Mouse (Mus musculus) retina, postnatal 7 days (tissue): ENCODE data around the gene Sptssb.

Source experiments
- DNase-seq: peaks from one replicate; pipeline ENCODE4 v3.0.0-alpha.2; 2012; ENCODE audit warnings: low read depth, low spot score

Gene Sptssb

DNA sequence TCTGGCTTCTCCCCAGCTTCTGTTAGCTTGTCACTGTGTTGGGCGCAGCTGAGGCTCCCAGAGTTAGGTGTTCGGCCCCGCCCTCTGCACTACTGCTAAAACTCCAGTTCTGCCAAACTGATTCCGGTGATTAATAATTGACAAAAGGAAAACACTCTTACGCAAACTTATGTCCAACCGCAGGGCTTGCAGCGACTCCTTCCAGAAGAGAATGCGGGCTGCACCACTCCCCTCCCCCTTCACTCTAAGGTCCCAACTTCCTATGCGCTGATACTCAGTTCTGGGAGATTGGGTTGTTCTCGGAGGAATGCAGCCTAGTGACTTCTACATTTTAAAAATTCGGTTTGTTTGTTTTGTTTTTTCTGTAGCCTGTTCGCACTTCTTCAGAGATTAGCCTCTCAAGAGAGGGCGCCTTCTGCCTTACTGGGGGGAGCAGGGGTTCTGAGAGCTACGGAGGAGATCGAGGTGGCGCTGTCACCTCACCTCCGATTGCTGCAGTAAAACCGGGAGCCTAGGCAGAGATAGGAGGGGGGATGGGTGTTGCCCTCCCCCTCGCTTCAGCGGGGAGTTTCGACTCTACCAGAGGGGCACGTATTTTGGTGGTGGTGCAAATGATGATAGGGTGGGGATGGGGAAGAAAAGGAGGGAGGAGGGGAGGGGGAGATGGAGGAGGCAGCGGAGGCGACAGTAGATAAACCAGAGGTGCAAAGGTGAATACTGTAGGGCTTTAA is at the start of gene Sptssb:
Gene Sptssb (minus strand): TSS at position 83 of the 731 bp plus-strand sequence.
- DNase-seq: no peak

DNA sequence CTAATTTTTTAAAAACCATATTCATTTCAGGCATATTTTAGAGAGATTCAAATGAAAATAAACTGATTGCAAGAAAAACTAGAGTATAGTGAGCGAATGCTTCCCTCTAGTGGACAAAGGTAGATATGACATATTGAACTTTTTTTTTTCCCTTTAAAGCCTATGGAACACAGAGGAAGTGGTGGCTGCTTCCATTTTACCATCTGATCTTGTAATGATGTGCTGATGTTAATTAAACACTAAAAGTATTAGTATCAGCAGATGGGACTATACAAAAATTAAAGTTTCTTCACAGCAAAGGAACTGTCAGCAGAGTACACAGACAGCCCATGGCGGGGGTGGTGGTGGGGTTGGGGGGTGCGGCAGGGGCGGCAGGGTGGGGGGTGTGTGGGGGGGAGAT is 48.3 kb upstream of the Sptssb start:
- DNase-seq: peak; percentile 25

DNA sequence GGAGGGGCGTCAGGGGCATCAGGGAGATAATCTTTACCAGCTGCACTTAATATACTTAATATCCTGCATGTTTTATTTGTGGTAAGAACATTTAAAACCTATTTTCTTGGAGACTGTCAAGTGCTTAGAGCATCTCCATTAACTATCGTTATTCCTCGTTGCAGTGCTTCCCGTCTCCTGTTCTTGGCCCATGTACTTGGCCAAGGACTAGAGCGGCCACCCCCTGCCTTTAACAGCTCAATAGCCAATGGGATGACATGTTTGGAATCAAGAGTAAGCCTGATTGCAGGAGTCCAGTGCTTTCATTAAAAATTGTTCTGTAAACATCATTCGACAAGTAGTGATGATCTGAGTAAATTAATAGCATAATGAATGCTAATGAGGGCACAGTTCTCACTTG is 47.8 kb upstream of the Sptssb start:
- no peak for DNase-seq

DNA sequence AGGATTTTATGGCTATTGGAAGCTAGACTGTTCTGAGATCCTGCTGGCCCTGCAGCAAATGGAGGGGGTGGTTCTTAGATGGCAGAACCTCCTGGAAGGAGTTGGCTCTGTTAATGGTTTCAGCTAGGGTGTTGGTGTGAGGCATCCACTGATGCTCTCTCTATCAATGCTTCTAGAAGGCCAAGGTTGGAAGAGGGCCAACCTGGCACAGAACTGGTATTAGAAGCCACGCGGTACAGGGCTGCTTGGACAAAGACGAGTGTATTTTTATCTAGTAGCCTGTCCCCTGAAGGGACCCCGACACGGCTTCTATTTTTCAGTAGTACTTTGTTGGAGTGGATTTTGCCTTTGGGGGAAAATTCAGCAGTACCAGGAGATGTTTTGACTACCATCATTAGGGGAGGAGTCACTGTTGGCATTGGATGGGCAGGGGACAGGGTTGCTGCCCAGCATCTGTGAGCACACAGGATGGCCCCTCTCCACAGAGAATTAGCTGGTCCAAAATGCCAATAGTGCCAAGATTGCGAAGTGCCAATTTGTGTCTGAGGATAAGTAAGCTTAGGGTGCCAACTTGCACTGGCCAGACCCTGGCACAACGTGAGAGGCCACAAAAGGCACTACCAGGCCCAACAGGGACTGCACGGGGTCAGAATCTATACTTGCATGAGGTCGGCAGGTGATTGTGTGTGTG is 43.2 kb upstream of the Sptssb start:
- no peak for DNase-seq

DNA sequence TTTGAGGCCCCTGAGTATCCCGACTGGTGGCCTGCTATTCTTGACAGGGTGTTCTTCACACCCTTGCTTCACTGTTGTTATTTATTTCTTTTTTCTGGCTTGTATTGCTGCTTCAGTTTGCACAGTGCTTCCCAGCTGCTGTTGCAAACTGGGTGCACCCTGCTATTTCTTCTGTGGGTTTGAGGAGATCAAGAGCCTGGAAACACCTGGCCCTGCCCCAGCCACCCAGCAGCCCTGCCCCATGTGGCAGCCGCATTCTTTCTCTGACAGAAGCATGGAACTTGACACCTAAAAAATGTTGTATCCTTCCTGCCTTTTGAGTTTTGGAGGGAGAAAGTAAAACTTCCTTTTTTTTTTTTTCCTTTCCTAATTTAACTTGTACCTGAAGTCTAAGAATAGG is 42.6 kb upstream of the Sptssb start:
- DNase-seq: no peak

DNA sequence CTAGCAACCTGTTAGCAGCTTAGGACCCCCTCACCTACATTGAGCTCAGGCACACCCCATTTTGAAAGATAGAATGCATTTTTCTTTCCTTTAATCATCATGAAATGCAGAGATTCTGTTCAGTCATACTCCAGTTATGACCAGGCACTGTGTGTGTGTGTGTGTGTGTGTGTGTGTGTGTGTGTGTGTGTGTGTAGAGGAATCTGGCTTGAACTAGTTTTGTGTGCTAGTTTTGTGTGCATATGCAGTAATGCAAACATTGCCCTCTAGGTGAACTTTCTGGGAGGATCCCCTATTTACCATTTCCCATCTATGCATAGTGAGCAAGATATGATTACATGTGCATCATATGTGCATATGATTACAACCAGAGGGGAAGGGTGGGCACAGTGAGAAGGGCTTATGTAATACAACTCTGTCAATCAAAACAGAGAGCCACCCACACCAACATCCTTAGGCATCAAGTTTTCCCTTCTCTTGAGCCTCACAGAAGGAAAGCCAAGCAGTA is 42.2 kb upstream of the Sptssb start:
- no peak for DNase-seq

DNA sequence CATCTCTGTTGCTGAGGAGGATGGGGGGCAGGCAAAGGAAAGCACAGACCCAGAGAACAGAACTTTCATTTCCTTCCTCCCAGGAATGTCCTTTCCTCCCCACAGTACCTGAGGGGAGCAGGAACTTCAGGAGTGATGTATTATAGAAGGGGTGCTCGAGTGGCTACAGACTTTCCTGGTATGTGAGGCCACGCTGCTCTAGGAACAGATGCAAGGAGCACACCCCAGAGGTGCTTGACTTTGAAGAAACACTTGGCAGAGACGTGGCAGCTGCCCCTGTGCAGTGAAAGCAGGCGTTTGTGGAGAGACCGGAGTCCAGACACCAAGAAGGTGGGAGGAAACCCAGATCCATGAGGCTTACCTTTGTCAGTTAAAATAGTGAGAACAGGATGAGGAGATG is 40.6 kb upstream of the Sptssb start:
- DNase-seq: no peak

DNA sequence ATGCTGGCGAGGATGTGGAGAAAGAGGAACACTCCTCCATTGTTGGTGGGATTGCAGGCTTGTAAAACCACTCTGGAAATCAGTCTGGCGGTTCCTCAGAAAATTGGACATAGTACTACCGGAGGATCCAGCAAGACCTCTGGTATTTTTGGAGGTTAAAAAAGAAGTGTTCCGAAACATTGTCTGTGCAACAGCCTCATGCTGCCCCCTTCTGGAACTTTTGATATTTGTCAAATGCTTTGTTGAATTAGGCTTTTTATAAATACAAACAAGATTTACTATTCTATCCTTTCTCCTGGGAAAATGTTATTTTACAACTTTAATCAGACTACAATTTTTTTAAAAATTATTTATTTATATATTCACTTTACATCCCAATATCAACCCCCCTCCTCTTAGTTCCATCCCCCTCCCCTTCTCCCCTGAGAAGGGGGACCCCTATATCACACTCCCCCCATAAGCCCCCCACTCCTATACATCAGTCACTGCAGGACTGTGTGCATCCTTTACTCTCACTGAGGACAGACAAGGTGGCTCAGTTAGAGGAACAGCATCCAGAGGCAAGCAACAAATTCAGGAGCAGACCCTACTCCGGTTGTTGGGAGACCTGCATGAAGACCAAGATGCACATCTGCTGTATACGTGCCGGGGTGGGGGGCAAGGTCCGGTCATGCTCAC is 38.3 kb upstream of the Sptssb start:
- no peak for DNase-seq

DNA sequence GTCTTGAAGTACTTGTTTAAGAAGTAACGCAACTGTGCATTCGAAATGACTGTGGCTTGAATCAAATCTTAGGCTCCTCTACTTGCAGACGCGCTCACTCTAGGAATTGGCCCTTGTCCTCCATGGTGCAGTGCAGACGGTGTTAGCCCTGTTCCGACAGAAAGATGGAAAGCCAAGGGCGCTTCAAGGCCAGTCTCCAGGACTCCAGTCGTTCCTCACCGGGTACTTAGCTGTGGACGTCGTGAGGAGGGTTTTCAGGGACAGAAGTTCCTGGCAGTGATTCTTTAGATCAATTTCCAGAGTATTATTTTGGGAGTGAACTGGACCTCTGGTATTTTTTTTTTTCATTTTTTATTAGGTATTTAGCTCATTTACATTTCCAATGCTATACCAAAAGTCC is 35.8 kb upstream of the Sptssb start:
- no peak for DNase-seq

DNA sequence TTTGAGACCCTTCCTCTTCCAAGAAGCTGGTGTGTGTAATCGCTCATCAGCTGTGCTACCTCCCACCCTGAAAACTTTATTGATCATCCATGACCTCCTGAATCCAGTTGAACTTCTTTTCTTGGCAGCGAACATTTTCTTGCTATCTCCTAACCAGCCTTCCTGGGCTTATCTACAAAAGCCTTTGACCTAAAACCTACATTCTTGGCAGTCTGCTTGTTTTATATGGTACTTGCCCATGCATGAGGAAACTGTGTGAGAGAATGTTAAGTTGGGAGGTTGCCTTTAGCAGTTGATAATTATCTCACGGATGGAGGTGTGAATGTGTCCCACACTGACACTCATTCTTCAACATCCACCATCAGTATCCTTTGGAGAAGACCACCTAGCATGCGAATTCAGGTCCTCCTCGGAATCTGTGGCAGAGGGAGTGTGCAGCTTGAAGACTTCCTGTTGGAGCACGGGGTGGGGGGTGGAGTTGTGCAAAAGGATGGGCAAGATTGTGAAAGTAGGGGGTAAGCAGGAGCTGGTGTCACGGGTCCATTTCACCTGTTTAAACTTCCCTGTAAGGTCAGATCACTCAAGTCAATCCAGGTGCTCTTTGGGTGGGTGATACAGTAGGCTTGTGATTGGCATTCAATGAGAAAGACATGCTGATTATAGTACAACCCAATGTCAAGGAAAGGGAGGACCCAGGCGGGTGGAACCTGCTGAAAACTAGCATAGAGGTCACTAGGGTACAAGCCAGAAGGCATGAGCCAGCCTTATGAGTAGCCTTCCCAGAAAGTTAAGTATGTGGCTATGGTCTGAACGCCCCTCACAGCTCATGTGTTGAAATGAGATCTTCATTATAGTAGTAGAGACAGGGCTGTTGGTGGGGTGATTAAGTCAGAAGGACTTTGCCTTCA is 32.7 kb upstream of the Sptssb start:
- DNase-seq: no peak

DNA sequence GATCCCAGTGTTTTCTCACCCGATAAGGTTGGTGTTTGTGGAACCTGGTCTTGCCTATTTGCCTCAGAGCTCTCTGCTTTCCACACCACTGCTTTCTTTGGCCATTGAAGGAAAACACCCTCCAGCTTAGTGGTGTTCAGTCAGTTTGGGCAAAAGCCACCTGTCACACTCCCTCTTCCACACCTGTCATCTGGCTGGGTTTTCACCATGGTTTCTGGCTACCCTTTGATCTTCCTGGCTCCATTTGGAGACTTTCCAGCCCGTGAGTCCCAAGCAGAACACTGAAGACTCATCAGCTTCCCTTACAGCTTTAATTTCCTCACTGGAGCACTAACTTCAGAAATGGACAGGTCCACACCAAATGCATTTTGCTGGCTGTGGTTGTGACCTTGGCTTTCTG is 26.1 kb upstream of the Sptssb start:
- no peak for DNase-seq

DNA sequence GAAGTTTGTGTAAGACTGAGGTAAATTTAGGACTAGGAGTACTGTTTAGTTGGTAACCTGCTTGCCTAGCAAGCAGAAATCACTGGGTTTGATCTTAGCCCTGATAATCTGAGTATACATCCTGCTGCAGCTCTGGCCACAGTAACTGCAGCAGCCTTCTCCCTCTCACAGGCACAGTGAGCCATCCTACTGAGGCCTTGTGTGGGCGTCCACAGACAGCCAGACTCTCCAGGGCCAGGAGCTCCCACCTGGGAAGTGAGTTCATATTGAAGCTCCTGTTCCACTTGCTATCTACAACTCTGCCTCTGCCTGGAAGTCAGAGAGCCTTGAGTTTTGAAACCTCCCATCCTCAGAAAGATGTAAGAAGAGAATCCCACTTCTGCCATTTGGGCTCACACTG is 24.0 kb upstream of the Sptssb start:
- DNase-seq: no peak

DNA sequence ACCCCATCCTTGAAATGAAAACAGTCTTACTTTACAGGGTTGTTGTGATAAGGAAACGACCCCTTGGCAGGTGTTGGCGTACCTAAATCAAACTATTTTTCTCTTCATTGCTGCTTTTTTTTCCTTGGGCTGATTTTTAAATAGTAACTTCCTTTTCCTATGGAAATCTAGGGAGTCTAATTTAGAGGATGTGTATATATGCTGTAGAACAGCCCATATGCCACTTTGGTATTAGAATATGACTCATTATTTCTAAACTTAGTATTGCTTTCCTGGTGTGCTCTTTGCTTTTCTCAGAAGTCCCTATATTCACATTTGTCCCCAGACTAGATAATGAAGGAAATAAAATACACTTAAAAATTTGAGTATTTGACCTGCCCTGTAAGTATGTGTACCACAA is 17.8 kb upstream of the Sptssb start:
- no peak for DNase-seq

DNA sequence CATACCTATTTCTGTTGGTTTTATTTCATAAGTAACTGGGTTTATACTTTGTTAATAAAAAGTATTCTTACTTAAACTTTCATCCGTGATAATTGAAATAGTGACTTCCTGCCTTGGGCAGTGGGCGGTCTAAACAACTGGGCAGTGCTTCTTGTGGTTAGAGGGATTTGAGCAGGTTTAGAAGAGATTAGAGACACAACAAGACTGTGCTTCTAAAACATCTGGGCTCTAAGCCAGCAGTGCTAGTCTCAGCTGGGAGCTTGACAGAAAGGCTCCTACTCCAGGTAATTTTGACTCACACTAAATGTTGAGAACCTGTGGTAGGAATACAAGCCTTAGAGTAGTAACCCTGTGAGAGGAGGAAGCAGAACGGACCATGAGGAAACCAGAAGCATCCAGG is 15.0 kb upstream of the Sptssb start:
- no peak for DNase-seq

DNA sequence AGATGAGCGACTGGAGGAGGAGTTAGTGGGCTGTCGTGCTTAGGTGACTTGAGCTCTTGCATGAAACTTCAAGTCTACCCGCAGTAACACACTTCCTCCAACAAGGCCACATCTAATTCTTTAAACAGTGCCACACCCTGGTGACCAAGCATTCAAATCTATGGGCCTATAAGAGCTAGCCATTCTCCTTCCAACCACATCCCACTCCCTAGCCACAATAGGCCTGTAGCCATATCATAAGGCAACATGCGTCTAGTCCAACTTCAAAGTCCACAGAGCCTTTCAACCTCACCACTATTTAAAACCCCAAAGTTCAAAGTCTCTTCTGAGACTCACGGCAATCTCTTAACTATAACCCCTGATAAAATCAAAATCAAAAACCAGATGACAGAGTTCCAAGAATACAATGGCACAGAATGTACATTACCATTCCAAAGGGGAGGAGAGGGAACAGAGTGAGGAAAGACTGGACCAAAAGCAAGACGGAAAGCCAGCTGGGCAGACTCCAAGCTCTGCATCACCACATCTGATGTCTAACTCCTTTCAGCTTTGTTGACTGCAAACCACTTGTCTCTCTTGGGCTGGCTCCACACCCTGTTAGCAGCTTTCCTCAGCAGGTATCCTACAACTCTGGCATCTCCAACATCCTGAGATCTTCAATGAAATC is 13.1 kb upstream of the Sptssb start:
- DNase-seq: no peak

DNA sequence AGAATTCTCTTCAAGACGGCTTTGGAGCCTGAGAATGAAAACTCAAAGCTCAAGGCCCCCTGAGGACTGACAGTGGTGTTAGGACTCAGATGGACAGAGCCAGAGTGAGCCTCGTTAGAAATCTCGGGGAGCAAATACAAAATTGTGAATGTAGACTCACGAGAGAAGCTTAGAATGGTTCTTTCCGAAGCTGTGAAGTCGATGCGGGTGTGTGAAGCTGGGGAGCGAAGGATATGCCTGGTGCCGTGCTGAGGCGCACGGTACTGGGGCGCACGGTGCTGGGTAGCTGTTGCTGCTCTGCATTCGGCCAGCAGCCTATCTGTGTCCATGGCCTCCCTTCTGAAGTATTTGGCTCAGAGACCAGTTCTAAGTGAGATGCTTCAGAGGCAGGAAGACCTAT is 11.4 kb upstream of the Sptssb start:
- DNase-seq: no peak

DNA sequence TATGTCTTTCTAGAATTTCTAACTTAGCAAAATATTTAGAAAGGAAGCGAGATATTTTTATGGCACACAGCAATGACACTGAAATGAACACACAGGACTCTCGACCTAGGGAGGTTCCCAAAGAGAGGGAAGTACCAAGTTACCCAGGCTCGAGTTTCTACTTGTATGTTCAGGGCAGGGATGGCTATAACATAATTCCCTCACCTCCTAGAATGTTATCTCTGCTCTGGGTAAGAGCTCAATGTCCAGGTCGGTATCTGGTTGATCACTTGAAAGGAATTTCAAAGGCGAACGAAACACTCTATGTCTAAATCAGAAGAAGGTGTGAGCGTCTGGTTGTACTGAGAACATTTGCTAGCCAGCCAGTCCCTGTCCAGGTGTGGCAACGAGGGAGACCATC is 10.0 kb upstream of the Sptssb start:
- no peak for DNase-seq

DNA sequence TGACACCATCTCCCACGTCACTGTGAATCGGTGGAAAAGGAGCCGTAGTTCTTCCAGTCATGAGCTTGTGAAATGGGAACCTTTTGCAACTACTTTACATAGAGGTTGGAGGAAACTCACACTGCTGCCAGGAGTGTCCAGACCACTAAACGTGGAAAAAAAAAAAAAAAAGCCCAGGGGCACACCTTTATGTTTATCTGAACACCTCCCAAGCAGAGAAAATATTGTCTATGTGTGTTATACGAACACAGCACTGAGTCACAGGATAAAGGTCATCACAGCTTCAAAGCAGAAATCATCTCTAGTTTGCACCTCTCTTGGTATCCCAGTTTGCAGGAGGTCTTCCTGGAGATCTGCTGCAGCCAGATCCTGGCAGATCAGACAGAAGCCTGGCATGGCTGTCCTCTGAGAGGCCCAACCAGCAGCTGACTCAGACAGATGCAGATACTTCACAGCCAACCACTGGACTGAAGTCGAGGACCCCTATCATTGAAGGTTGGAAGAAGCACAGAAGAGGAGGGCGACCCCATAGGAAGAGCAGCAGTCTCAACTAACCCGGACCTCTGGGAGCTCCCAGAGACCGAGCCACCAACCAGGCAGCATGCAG is 2.2 kb upstream of the Sptssb start:
- DNase-seq: no peak

DNA sequence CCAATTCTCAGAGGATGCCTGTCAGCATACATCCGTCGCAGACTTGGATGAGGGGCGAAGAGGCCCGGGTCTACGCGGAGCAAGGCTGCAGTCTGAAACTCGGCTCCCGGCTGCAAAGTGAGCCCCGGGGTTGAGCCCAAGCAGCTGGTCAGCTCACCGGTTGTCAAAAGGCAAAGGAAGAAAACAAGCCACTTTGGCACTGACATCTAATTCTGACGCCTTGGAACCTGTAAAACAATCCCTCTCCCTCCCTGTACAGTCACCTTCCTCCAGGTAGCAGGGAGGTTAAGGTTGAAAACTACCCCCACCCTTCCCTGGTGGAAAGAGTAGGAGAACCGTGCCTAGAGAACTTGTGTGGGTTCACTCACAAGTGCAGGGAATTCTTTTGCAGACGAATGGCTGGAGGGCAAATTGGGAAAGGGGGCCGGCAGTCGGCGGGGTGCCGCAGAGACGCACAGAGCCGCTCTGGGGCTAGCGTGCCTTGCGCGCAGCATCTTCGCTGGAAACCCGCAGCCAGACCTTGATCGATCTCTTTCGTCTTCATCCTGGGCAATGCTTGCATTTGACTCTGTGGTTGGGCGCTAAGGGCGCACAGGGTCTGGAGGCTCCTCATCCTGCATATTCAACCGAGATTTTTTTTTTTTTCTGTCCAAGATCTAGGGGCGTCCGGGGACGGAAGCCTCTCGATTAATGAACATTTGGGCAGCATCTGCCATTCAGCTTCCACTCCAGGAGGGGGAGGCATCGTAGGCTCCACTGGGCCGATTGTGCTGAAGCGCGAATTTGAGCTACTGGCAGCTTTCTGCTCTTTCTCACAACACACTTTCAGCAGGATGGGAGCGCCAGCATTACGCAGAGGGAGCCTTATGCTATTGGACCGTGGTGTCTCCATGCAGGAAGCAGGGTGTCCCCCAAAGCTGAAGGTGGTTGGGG is 1.1 kb upstream of the Sptssb start:
- DNase-seq: no peak

DNA sequence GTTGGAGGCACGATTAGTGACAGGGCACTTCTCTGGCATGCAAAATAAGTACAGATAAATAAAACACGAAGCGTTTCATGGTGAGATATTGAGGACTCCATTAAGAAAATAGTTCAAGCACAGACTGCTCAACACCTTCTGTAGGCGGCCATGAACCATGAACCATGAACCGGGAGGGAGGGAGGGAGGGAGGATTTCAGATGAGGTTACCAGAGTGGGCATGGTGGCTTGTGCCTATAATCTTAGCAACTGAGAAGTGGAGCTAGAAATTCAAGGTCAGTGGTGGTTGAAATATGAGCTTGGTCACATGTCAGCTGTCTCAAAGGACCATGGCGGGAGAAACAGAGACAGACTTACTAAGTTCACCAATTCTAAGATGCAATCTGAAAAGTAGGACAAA is 20.3 kb downstream of the Sptssb start:
- DNase-seq: no peak
